Comparison of ENCODE assay signal across 8 mouse cellular contexts in the genomic region with DNA sequence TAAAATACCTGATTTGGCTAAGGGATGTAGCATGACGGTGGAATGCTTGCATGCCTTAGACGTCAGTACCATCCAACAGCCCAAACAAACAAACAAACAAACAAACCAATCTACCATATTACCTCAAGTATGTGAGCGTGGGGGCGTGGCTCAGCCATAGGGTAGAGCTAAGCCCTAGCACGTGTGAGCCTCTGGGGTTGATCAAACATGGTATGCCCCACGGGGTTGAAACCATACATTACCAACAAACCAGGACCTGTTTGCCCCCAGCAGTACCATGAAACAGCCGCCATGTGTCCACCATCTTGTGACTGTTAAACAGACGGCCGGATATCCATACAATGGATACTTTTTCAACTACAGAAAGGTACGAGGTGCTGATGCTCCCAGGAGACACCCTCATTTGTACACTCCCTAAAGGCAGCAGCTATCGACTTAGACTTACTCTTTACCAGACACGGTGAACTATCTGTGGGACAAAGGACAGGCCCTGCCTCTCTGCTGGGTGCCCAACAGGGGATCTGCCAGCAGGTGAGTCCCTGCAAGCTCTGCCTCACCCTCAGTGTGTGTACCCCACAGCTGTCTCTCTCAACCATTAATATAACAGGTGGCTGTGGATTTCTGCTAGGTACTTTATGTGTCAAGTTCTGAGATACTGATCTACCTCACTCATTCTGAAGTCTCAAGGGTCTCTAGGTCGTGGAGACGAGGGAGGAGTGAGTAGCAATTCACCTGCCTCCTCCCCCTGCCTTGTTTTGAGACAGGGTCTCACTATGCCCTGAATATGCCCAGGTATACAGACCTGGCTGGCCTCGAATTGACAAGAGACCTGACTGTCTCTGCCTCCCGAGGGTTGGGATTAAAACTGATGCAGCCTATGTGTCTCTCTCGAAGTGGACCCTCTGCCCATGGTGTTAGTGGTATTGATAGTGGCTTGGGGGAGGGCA. TPM values are rescaled to one million over a fixed set of nuclear protein-coding genes. Genes with fewer than 3 reads are reported as not detected.
DNase-seq lines count a peak whose midpoint lies in the region.

No protein-coding gene starts in this region.

- peak; percentile 2 for DNase-seq in gastrocnemius, postnatal 25 days
- no peak for DNase-seq in gastrocnemius, postnatal 14 days
- DNase-seq in right cerebral cortex, postnatal 10 days (ENCODE audit: low spot score in 2 of 2), result peak; percentile 10 to 14
- DNase-seq in right cerebral cortex, postnatal 4 days, result no peak
- DNase-seq in liver, result peak; percentile 4
- peak; percentile 52 for DNase-seq in thymus, postnatal 25 days
- no peak for DNase-seq in ovary, postnatal 36 days (ENCODE audit: low spot score)
- DNase-seq in frontal cortex, postnatal 36 days (ENCODE audit: low spot score in 2 of 2), result no peak

- intact Hi-C loops in gastrocnemius, postnatal 14 days (cut with DNase I; ENCODE audit: low total_unique reads), result loop anchor here (5.0 kb wide), 1 partner anchor 62 kb away; no protein-coding TSS in a partner anchor

RNA-seq across cellular contexts. Expression of gene Zfp36l2, which starts 8.4 kb away (rescaled TPM):
- 10 to 100 TPM; 10.1 to 14.9 TPM for total RNA-seq in gastrocnemius, postnatal 25 days (2021)
- total RNA-seq in gastrocnemius, postnatal 14 days (2021), result 10 to 100 TPM; 17.0 to 21.3 TPM

Comparison
In these comparisons a context has a peak if more than half of its experiments do, and no peak if none do; other contexts are left out.
1. DNase-seq: peak in gastrocnemius, postnatal 25 days (single experiment), right cerebral cortex, postnatal 10 days (2 of 2), liver (single experiment) and thymus, postnatal 25 days (single experiment); none in gastrocnemius, postnatal 14 days (single experiment), right cerebral cortex, postnatal 4 days (single experiment), ovary, postnatal 36 days (single experiment) and frontal cortex, postnatal 36 days (0 of 2).